Mouse (Mus musculus) embryonic facial prominence, embryonic 13.5 days (tissue): ENCODE measurements around the gene Spata16. TPM values are rescaled to one million over a fixed set of nuclear protein-coding genes. Genes with fewer than 3 reads are reported as not detected.

Experiments
- ATAC-seq: fragments of 200-750 bp; cut with Nextera tagmentation; 2 replicates; pipeline ENCODE4 v1.8.0; 2017; ENCODE audit warnings: low read depth; ENCODE audit not compliant: insufficient number of reproducible peaks, insufficient read depth, low FRiP score, low TSS enrichment
- H3K27ac ChIP-seq: fragments of 300-500 bp; sonication (generic); 2 replicates; pipeline ENCODE4 v1.5.1; 2015; ENCODE audit warnings: moderate library complexity, mild to moderate bottlenecking, inconsistent platforms
- H3K27me3 ChIP-seq: fragments of 300-500 bp; sonication (generic); 2 replicates; pipeline ENCODE4 v1.6.1; 2015; ENCODE audit warnings: mild to moderate bottlenecking, inconsistent platforms
- H3K36me3 ChIP-seq: fragments of 300-500 bp; sonication (generic); 2 replicates; pipeline ENCODE4 v1.6.1; 2015; ENCODE audit warnings: mild to moderate bottlenecking, inconsistent platforms
- H3K4me1 ChIP-seq: fragments of 300-500 bp; sonication (generic); 2 replicates; pipeline ENCODE4 v1.6.1; 2015; ENCODE audit warnings: inconsistent platforms
- H3K4me2 ChIP-seq: fragments of 300-500 bp; sonication (generic); 2 replicates; pipeline ENCODE4 v1.6.1; 2015; ENCODE audit warnings: moderate library complexity, mild to moderate bottlenecking, inconsistent platforms
- H3K4me3 ChIP-seq: fragments of 300-500 bp; sonication (generic); 2 replicates; pipeline ENCODE4 v1.5.1; 2015; ENCODE audit warnings: mild to moderate bottlenecking, inconsistent platforms
- H3K9ac ChIP-seq: fragments of 300-500 bp; sonication (generic); 2 replicates; pipeline ENCODE4 v1.6.1; 2015; ENCODE audit warnings: mild to moderate bottlenecking, inconsistent platforms
- H3K9me3 ChIP-seq: fragments of 300-500 bp; sonication (generic); 2 replicates; pipeline ENCODE4 v1.6.1; 2016; ENCODE audit warnings: inconsistent platforms
- WGBS: fragments of 180-500 bp; shearing (Covaris S2); methylation state at CpG from one replicate; pipeline ENCODE4 v1.1.7; 2015; ENCODE audit warnings: mixed read lengths; 5-methylcytosine and 5-hydroxymethylcytosine counted together
- polyA plus RNA-seq: library from polyadenylated mRNA; unstranded; fragments of >200 nt; fragmentation: Nextera tagmentation; extraction: Ambion mirVana; gene quantifications from 2 replicates; pipeline ENCODE4 v1.2.1, GENCODE M21; 2015

The Spata16 gene
- polyA plus RNA-seq, 1 experiment from 2014 or later: not detected

DNA sequence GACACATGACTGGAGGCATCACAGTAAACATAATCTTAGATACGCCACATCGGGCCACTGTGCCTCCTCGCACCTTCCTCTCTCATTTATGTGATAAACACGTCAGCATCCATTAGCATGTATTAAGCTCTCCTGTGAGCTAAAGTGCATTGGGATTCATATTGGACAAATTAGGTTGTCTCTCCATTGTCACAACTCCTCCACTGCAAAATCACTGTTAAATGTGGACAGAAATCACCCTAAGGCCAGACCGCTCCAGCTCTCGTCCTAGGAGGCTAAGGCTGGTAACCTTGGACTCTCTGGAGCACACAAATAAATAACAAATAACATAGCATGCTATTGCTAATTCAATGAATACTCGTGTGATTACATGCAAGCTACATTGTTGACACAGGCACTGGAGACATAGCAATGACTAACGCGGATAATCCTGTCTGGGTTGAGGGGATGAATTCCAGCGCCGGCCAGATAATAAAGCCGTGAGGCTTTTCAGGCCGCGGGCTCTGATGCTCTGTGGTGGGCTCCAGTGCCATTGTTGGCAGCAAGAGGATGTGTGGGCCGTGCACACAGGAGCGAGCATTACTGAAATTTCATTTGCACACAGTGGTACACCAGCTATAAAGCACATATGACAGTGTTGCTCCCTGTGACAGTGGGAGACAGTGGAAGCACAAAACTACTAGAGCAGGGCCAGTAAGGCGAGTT, 197.8 kb downstream of the Spata16 start:
- Histone ChIP-seq H3K4me3 (no peak overlapping the region), H3K9me3 (no peaks in the 10 kb centered on the region), H3K4me2 (no peak overlapping the region), H3K9ac (no peak overlapping the region), H3K4me1 (no peaks in the 10 kb centered on the region), H3K36me3 (no peaks in the 10 kb centered on the region), H3K27ac (no peak overlapping the region), H3K27me3 (no peaks in the 10 kb centered on the region)
- WGBS: 83% methylated on average over 17 of the region's 17 CpGs
- ATAC-seq: no peak

DNA sequence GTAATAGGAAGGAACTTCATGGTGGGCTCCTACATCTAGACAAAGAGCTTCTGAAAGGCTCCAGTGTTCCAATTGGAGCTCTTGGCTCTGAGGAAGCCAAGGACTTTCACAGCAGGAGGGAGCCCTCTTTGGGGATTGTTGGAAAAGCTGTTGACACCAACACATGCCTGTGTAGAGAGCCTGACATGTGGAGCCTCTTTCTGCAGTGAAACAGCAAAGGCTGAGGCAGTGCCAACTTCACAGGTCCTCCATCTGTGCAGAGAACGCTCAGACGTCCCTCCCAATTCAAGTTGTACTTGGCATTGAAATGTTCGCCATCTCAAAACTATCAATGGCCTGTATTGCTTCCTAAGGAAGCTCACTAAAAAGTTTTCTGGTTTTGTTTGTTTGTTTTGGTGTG, 207.6 kb downstream of the Spata16 start:
- Histone ChIP-seq H3K9me3 (no peaks in the 10 kb centered on the region), H3K27ac (no peak overlapping the region), H3K27me3 (no peaks in the 10 kb centered on the region), H3K4me1 (no peaks in the 10 kb centered on the region), H3K9ac (no peak overlapping the region), H3K4me2 (no peak overlapping the region), H3K36me3 (no peaks in the 10 kb centered on the region), H3K4me3 (no peak overlapping the region)
- WGBS: 81% methylated on average over 3 of the region's 3 CpGs
- ATAC-seq: no peak

DNA sequence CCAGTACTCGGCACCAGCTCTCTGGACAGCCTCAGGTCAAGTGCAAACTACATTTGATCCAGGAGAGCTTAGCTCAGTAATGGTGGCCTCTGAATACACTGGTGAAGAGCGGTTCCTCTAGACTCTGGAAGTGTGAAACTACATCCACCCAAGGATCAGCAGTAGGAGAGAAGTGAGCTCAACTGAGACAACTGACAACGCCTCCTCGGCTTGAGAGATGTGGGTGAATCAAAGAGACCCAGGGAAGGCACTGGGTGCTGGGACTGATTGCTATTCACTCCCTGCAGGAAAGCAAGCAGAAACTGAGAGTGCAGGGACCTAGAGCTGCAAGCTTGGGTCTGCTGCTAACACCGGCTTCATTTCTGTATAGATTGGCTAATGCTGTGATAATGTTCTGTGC, 210.5 kb downstream of the Spata16 start:
- Histone ChIP-seq H3K4me2 (no peak overlapping the region), H3K27ac (no peak overlapping the region), H3K9ac (no peak overlapping the region), H3K4me1 (no peaks in the 10 kb centered on the region), H3K9me3 (no peaks in the 10 kb centered on the region), H3K36me3 (no peaks in the 10 kb centered on the region), H3K27me3 (no peaks in the 10 kb centered on the region), H3K4me3 (no peak overlapping the region)
- WGBS: 78% methylated on average over 5 of the region's 5 CpGs
- ATAC-seq: no peak

DNA sequence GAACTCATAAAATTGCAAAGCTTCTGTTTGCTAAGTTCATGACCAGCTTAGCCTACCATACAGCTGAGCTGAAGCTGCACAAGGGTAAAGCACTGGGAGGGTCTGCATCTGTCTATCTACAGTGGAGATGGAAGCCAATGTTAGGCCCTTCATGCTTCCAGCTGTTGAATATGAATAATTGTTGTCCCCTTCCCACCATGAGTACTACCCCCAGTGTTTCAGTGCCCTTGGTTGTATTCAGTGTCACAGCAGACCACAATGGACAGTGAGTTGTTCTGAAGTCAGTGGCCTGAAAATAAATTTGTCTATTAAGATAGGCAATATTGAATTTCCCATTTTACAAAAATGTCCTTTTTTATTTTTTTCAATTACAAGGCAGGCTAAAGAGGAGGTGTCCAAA, 212.8 kb downstream of the Spata16 start:
- no peak for ATAC-seq
- H3K9me3 ChIP-seq: no peaks in the 10 kb centered on the region
- no peak overlapping the region for H3K9ac ChIP-seq
- no peaks in the 10 kb centered on the region for H3K4me1 ChIP-seq
- no peaks in the 10 kb centered on the region for H3K36me3 ChIP-seq
- no peak overlapping the region for H3K27ac ChIP-seq
- H3K4me3 ChIP-seq: no peak overlapping the region
- no peaks in the 10 kb centered on the region for H3K27me3 ChIP-seq
- H3K4me2 ChIP-seq: no peak overlapping the region

DNA sequence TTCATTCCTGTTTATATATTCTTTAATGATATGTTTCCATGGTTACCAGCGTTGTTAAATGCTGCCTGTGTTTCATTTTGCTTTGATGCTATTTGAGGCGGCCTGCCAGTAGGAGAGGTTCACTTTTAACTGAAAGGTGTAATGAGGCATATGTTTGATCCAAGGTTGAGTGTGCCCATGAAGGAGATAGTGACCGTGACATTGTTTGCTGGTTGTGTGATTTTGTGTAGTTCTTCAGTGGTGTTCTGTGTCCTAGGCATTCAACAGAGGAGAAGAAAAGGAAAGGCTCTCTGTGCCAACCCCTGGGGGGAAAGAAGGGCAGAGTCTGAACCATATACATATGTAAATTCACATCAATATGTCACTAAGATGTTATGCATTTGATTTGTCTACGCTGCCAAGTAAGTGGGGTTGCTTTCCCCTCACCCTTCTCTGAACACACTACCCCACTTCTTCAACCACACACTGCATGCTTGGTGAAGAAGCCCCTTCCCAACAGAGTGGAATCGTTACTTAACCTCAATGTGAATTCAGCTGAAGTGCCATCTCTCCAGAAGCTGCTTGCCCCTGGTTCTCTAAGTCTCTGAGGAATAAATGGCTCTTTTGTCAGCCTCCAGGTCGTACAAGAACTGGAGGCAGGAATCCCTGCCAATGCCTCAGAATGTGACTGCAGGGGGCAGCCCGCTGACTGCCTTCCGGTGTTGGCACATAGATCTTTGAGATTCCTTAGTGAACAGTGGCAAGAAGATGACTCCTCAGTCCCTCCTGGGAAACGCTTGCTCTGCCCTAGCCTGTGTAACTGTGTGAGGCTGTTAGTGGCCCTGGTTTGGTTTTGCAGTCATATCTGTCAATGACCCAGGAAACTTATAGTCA, 213.5 kb downstream of the Spata16 start:
- WGBS: 44% methylated on average over 9 of the region's 9 CpGs
- Histone ChIP-seq H3K4me2 (no peak overlapping the region), H3K4me1 (no peaks in the 10 kb centered on the region), H3K9me3 (no peaks in the 10 kb centered on the region), H3K9ac (no peak overlapping the region), H3K27me3 (no peaks in the 10 kb centered on the region), H3K36me3 (no peaks in the 10 kb centered on the region), H3K4me3 (no peak overlapping the region), H3K27ac (no peak overlapping the region)
- no peak for ATAC-seq

DNA sequence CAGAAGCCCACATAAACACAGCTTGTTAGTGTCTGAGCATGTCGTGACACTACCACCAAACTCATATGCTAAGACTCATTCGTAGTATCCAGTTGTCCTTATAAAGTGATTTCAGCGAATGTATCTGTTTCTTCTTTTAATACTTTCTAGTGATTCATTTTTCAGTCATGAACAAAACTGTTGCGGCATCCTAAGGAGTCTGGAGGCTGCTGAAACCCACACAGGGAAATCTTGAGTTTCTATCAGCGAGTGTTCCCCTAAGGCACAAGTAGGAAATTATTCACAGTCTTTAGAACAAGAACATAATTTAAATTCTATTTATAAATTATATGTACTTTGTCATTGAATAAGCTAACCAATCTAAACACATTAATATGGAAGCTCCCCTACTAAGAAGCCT, 216.1 kb downstream of the Spata16 start:
- no peak for ATAC-seq
- Histone ChIP-seq H3K4me2 (no peak overlapping the region), H3K4me1 (no peaks in the 10 kb centered on the region), H3K27me3 (no peaks in the 10 kb centered on the region), H3K27ac (no peak overlapping the region), H3K4me3 (no peak overlapping the region), H3K9ac (no peak overlapping the region), H3K36me3 (no peaks in the 10 kb centered on the region), H3K9me3 (no peaks in the 10 kb centered on the region)
- WGBS: 86% methylated on average over 5 of the region's 5 CpGs

DNA sequence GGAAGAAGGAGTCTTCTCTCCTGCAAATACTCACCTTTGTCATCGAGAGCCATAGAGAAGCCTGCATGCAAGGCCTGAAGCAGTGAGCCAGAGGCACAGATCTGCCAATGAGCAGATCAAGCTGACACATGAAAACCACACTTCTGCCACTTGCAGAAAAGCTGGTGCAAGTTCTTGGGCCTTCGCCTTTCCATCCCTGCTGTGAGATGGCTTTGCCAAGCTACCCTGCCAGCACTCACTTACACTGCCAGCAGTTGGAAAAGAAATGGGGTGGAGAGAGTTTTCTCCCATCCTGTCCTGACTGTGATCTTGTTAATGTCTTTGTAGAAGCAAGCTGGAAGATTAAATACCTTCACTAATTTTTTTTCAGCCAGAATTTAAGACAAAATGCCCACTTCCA, 237.3 kb downstream of the Spata16 start:
- WGBS: 84% methylated on average over 2 of the region's 2 CpGs

DNA sequence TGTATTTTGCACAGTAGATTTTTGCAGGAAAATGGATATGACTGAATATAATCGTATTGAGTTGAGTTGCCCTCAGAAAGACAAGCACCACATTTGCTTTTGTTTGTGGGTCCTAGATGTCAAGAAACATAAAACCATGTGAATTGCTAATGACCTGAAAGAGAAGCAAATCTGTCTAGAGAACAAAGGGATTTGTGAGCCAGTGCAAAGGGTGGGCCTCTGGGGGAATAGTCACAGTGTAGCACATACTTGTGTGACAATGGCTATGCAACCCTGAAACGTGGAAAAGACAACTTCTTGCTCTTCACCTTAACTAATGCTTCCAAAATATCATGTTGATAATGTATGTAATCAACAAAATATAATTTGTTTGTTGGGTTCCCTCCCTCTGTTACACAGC, 239.9 kb downstream of the Spata16 start:
- no peak overlapping the region for H3K4me3 ChIP-seq
- no peak overlapping the region for H3K4me2 ChIP-seq
- no peaks in the 10 kb centered on the region for H3K36me3 ChIP-seq
- H3K27ac ChIP-seq: no peak overlapping the region
- H3K27me3 ChIP-seq: no peaks in the 10 kb centered on the region
- no peaks in the 10 kb centered on the region for H3K4me1 ChIP-seq
- no peak for ATAC-seq
- H3K9me3 ChIP-seq: no peaks in the 10 kb centered on the region
- WGBS: 63% methylated on average over 2 of the region's 2 CpGs
- H3K9ac ChIP-seq: no peak overlapping the region

More for the DNA sequence above, 237.3 kb downstream of the Spata16 start:
- Histone ChIP-seq H3K4me2 (no peak overlapping the region), H3K27ac (no peak overlapping the region), H3K4me3 (no peak overlapping the region), H3K9ac (no peak overlapping the region), H3K9me3 (no peaks in the 10 kb centered on the region), H3K36me3 (no peaks in the 10 kb centered on the region), H3K27me3 (no peaks in the 10 kb centered on the region), H3K4me1 (no peaks in the 10 kb centered on the region)
- no peak for ATAC-seq

DNA sequence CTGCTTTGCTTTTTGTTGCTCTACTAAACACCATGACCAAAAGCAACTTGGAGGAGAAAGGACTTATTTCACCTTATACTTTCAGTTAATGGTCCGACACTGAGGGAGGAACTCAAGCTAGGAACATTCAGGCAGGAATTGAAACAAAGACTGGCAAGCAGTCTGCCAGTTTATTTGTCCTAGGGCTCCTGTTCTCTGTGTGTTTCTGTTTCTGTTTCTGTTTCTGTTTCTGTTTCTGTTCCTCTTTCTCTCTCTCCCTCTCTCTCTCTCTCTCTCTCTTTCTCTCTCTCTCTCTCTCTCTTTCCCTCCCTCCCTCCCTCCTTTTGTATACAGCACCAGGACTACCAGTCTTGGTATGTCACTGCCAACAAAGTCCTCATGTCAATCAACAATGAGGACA, 279.2 kb downstream of the Spata16 start:
- Histone ChIP-seq H3K9me3 (no peaks in the 10 kb centered on the region), H3K9ac (no peak overlapping the region), H3K27me3 (no peaks in the 10 kb centered on the region), H3K27ac (no peak overlapping the region), H3K4me2 (no peak overlapping the region), H3K4me3 (no peak overlapping the region), H3K36me3 (no peaks in the 10 kb centered on the region), H3K4me1 (no peaks in the 10 kb centered on the region)
- 83% methylated on average over 1 of the region's 1 CpGs for WGBS
- no peak for ATAC-seq

DNA sequence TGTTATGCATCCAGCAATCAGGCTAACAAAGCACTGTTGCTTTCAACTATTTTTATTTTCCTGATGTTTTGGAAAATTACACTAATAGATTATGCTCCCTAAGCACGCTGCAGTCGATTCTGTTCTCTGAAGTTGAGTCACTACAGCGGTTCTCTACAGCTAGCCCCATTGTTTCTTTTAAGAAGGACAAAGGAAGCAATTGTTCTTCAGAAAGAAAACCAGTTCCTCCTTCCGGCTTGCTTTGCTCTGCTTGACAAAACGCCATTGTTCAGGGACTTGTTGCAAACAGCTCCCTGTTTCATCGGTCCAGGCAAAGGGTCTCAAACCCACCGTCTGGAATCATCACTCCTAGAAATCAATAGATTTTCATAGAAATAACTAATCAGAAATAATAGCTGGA, 283.6 kb downstream of the Spata16 start:
- WGBS: 22% methylated on average over 7 of the region's 7 CpGs
- Histone ChIP-seq H3K4me3 (no peak overlapping the region), H3K9ac (no peak overlapping the region), H3K27ac (no peak overlapping the region), H3K4me1 (no peaks in the 10 kb centered on the region), H3K4me2 (no peak overlapping the region), H3K9me3 (no peaks in the 10 kb centered on the region), H3K36me3 (no peaks in the 10 kb centered on the region), H3K27me3 (no peaks in the 10 kb centered on the region)
- ATAC-seq: no peak

DNA sequence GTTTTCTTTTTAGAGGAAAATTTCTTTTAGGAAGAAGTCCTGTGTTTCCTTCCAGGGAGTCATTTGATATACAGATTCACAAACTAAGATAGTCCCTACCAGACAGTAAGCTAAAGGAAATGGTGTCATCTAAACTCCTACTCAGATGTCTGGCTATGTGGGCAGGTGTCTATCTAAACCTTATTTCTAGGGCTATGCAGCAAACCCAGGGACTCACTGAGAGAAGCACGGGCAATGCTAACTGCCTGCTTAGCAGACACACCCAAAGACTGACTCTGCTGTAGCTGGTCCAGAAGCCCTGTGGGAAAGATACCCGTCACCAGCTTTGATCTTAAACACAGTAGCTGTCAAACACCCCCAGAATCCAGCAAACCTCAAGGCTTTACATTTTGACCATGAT, 284.2 kb downstream of the Spata16 start:
- WGBS: 71% methylated on average over 2 of the region's 2 CpGs
- Histone ChIP-seq H3K36me3 (no peaks in the 10 kb centered on the region), H3K9me3 (no peaks in the 10 kb centered on the region), H3K4me2 (no peak overlapping the region), H3K27ac (no peak overlapping the region), H3K4me1 (no peaks in the 10 kb centered on the region), H3K4me3 (no peak overlapping the region), H3K27me3 (no peaks in the 10 kb centered on the region), H3K9ac (no peak overlapping the region)
- no peak for ATAC-seq

DNA sequence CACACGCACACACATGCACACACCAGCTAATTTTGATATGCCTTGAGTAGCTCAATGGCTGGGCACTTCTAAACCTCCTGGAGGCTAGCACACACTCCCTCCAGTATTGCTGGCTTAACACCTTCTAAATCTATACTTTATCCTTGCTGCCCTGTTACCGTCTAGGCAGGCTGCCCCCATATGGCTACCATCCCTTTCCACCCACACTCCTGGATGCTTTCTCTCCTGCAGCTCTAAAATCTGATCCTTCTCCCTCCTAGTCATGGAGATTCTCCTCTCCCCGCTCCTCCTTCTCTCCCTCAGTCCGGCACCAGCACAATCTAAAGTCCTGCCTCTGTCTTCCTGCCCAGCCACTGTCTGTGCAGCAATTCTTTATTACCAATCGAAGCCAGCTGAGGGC, 286.0 kb downstream of the Spata16 start:
- H3K27ac ChIP-seq: no peak overlapping the region
- no peak overlapping the region for H3K9ac ChIP-seq
- H3K9me3 ChIP-seq: no peaks in the 10 kb centered on the region
- H3K4me3 ChIP-seq: no peak overlapping the region
- H3K4me2 ChIP-seq: no peak overlapping the region
- ATAC-seq: no peak
- 73% methylated on average over 5 of the region's 5 CpGs for whole genome bisulfite sequencing
- H3K27me3 ChIP-seq: no peaks in the 10 kb centered on the region
- no peaks in the 10 kb centered on the region for H3K4me1 ChIP-seq
- H3K36me3 ChIP-seq: no peaks in the 10 kb centered on the region
